Mouse (Mus musculus): ENCODE measurements at regions not wholly inside any gene's neighbourhood (a gene's known extent, or its start where the extent isn't known, plus 50 kb on each side); places are given as distances from the start of the nearest gene placed in this dataset.

DNA sequence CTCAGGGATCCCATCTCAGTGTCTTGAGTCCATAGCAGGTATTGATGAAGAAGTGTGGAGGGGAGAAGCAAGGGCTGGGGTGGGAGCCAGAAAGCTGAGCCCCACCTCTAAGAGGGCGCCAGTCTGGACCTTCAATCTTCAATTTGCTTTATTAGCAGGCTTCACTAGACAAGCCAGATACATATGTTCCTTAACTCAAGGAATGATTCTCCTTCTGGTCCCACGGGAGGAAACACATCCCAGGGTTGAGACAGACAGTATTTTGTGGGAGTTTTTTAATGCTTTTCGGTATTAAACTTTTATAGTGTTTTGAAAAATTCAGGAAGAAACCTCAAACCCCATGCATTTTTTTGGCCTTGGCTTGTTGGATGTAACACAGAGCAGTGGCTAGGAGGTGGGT lies 606.7 kb upstream of the Fam19a5 start:
- TF ChIP-seq CTCF (IDR thresholded peaks at IDR 0.05) (no peak), EP300 (IDR thresholded peaks at IDR 0.05) (no peak)

Data from lung, postnatal 0 days (tissue).